Mouse (Mus musculus) kidney, adult 18-20 months (tissue): ENCODE measurements at regions not wholly inside any gene's neighbourhood (a gene's known extent, or its start where the extent isn't known, plus 50 kb on each side); places are given as distances from the start of the nearest gene placed in this dataset.

Experiments
- DNase-seq: peaks from one replicate; pipeline ENCODE4 v3.0.0; 2021

GRCm38 (mm10) chr16:10098511-10098910 is 71.5 kb upstream of the Rpl39l start:
- DNase-seq = no peak

GRCm38 (mm10) chr16:10088461-10089353 is 81.3 kb upstream of the Rpl39l start:
- peak; percentile 18 for DNase-seq

- DNase-seq = no peak
Measured at GRCm38 (mm10) chr16:10086341-10086740, 83.7 kb upstream of the Rpl39l start.

GRCm38 (mm10) chr16:10085429-10085828 is 84.6 kb upstream of the Rpl39l start:
- no peak for DNase-seq

- DNase-seq = no peak
Measured at GRCm38 (mm10) chr16:10081751-10082150, 86.4 kb upstream of the Grin2a start.

GRCm38 (mm10) chr16:10080121-10080679 is 84.8 kb upstream of the Grin2a start:
- DNase-seq = no peak

- DNase-seq = peak; percentile 20
Measured at GRCm38 (mm10) chr16:10073158-10073557, 77.8 kb upstream of the Grin2a start.

GRCm38 (mm10) chr16:10063491-10063890 is 68.1 kb upstream of the Grin2a start:
- DNase-seq = no peak

- no peak for DNase-seq
Measured at GRCm38 (mm10) chr16:10058094-10058493, 62.7 kb upstream of the Grin2a start.
